Mouse (Mus musculus) CD4-positive, CD25-positive, alpha-beta regulatory T cell, adult 2 months (primary cell): ENCODE measurements at regions not wholly inside any gene's neighbourhood (a gene's known extent, or its start where the extent isn't known, plus 50 kb on each side); places are given as distances from the start of the nearest gene placed in this dataset.

Experiments used
- DNase-seq: peaks from one replicate; pipeline ENCODE4 v3.0.0-alpha.2; 2012; ENCODE audit warnings: low read depth, low spot score

GRCm38 (mm10) chr14:72783248-72783647 is 73.4 kb upstream of the Fndc3a start:
- DNase-seq: peak; percentile 8

DNA sequence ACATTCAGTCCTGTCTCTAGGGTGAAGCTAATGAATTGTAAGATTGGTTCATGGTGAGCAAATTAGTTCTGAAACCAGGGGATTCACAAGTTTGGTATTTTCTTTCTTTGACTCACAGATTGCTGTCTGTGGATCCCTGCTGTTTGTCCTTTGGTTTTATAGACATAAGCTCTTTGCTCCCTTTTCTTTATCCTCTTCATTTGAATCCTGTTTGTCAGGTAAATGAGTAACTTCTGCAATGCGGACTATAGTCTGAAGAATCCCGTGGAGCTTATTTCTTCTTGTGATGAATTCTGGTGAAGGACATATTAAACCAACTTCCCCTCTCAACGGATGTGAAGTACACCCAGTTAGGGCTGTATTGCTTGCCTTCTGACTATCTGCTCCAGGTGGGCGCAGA is 69.6 kb upstream of the Fndc3a start:
- no peak for DNase-seq

DNA sequence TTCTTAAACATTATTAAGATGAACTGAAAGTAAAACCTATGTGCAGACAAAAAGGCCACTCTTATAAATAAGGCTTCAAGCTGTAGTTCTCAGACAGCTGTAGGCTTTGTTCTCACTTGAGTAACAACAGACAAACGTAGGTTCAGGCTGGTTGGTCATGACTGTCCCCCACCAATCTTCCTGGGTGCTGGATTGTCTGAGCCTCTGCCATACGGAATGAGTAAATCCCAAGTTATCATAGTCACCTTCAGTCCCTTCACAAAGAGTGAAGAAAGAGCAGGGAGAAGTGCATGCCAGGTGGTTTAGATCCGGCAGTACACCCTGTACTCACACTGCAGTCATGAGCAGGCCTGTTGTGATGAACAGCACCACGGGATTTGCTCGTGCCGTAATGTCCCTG is 69.0 kb upstream of the Fndc3a start:
- no peak for DNase-seq

GRCm38 (mm10) chr14:72777927-72778560 is 68.2 kb upstream of the Fndc3a start:
- DNase-seq: peak; percentile 35

- DNase-seq: no peak
Observed at GRCm38 (mm10) chr14:72770237-72770636, 60.4 kb upstream of the Fndc3a start.

DNA sequence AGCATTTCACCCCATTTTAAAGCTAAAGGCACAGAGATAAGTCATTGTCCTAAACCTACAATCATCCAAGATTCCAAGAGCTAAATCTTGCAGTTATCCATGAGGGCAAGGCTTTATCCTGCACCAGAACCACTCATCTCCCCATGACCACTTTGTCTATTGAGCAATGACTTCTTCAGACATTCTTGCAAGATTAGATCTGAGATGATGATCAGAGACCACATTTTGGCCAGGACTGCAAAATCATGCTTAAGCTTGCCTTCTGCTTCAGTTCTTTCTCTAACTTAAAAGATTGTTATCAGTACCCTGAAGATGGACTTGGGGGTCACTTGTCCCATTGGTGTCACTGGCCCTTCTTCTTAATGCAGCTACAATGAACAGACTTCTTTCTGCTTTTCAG is 50.3 kb upstream of the Fndc3a start:
- no peak for DNase-seq
